Mouse (Mus musculus) neural tube, embryonic 11.5 days (tissue): Measurements from ENCODE around the gene Cyp2d34. TPM values are rescaled to one million over a fixed set of nuclear protein-coding genes. Genes with fewer than 3 reads are reported as not detected.

Experiments
- microRNA-seq: library from miRNA; unstranded; fragments of <30 nt; microRNA quantifications from one replicate; pipeline ENCODE4, GENCODE M21; 2016
- polyA plus RNA-seq: library from polyadenylated mRNA; unstranded; fragments of >200 nt; fragmentation: Nextera tagmentation; extraction: Ambion mirVana; gene quantifications from 2 replicates; pipeline ENCODE4 v1.2.1, GENCODE M21; 2014

Gene Cyp2d34
- polyA plus RNA-seq, 1 experiment from 2014 or later, result not detected

Small RNA genes within 50 kb of the gene (microRNA-seq; reads per million reads assigned to microRNA genes)
- gene Gm27463, result not detected
- gene Gm27742, result not detected

Other genes with a start within 250 kb of the Cyp2d34 start
- 1.5 and 1.6 TPM in 2 replicates for gene Cyp2d22, start 240.7 kb downstream of the Cyp2d34 start, polyA plus RNA-seq
- not detected in 2 replicates for gene Cyp2d11, start 226.9 kb downstream of the Cyp2d34 start, polyA plus RNA-seq
- not detected in 2 replicates for gene Cyp2d10, start 213.8 kb downstream of the Cyp2d34 start, polyA plus RNA-seq
- gene Cyp2d9, start 187.5 kb downstream of the Cyp2d34 start, polyA plus RNA-seq, result not detected in 2 replicates
- gene Cyp2d12, start 65.9 kb downstream of the Cyp2d34 start, polyA plus RNA-seq, result not detected in 2 replicates
- not detected in 2 replicates for gene Cyp2d40, start 143.2 kb upstream of the Cyp2d34 start, polyA plus RNA-seq
- gene Cyp2d26, start 173.3 kb upstream of the Cyp2d34 start, polyA plus RNA-seq, result not detected in 2 replicates